Comparison of ENCODE assay signal across 8 mouse cellular contexts in genomic region chr3:80079801-80080418, GRCm38 (mm10).
DNase-seq lines count a peak whose midpoint lies in the region; ATAC-seq and TF ChIP-seq lines count a peak whose summit lies in the region.

No protein-coding gene starts in this region.

- TF ChIP-seq CTCF in cortical plate, adult 2 months (IDR thresholded peaks at IDR 0.05; ENCODE audit: extremely low read depth, insufficient read depth, low read length), result peak; percentile 84
- peak; percentile 98 for TF ChIP-seq CTCF in midbrain, postnatal 0 days (IDR thresholded peaks at IDR 0.05)

- H3K9ac ChIP-seq in limb, embryonic 12.5 days (replicated peaks), result no peak overlapping the region
- peak overlapping the region; percentile 37; the same call in 1 of the 2 replicates for H3K9ac ChIP-seq in midbrain, postnatal 0 days (replicated peaks; ENCODE audit: low read length, poor library complexity, severe bottlenecking)
- H3K9ac ChIP-seq in stomach, embryonic 15.5 days, result no peak overlapping the region

- intact Hi-C loops in gastrocnemius, postnatal 36 days (cut with DNase I), result no loop called here

- peak overlapping the region; percentile 87 for H3K27ac ChIP-seq in cortical plate, adult 2 months (ENCODE audit: insufficient read depth, low read length)
- peak overlapping the region; percentile 50; the same call in 1 of the 2 replicates for H3K27ac ChIP-seq in limb, embryonic 12.5 days
- H3K27ac ChIP-seq in midbrain, postnatal 0 days (ENCODE audit: low read depth, low read length), result peak overlapping the region; percentile 69
- no peak overlapping the region; the same call in 1 of the 2 replicates for H3K27ac ChIP-seq in stomach, embryonic 15.5 days

- DNase-seq in urinary bladder, postnatal 14 days (ENCODE audit: low spot score), result peak; percentile 74
- DNase-seq in urinary bladder, adult 2 months (ENCODE audit: low spot score), result no peak
- DNase-seq in gastrocnemius, postnatal 36 days, result peak; percentile 24 to 26
- peak; percentile 30 to 67 for DNase-seq in kidney, adult 8-10 months
- DNase-seq in midbrain, postnatal 0 days (ENCODE audit: low spot score), result peak; percentile 88

- ATAC-seq in limb, embryonic 12.5 days (ENCODE audit: insufficient number of reproducible peaks, insufficient read depth, low FRiP score, low TSS enrichment, low read depth), result no peak
- ATAC-seq in midbrain, postnatal 0 days (ENCODE audit: low FRiP score), result 0 out of 2 replicates have a peak, but pooled peaks have one; percentile 41
- ATAC-seq in stomach, embryonic 15.5 days (ENCODE audit: insufficient read depth, low FRiP score, low read depth), result no peak

- H3K4me1 ChIP-seq in cortical plate, adult 2 months (ENCODE audit: control insufficient read depth, insufficient read depth, low read length), result peaks cover 5% of the 10 kb centered on the region; the same call in 1 of the 2 replicates
- H3K4me1 ChIP-seq in limb, embryonic 12.5 days (replicated peaks), result no peaks in the 10 kb centered on the region; the same call in 1 of the 2 replicates
- H3K4me1 ChIP-seq in midbrain, postnatal 0 days (ENCODE audit: insufficient read depth, low read length), result no peaks in the 10 kb centered on the region
- H3K4me1 ChIP-seq in stomach, embryonic 15.5 days, result no peaks in the 10 kb centered on the region

- no peaks in the 10 kb centered on the region for H3K36me3 ChIP-seq in limb, embryonic 12.5 days
- no peaks in the 10 kb centered on the region for H3K36me3 ChIP-seq in midbrain, postnatal 0 days (ENCODE audit: insufficient read depth, low read length)
- H3K36me3 ChIP-seq in stomach, embryonic 15.5 days, result no peaks in the 10 kb centered on the region

- H3K4me3 ChIP-seq in cortical plate, adult 2 months (ENCODE audit: insufficient read depth, low read length), result no peak overlapping the region; the same call in 1 of the 2 replicates
- H3K4me3 ChIP-seq in limb, embryonic 12.5 days (replicated peaks), result peak overlapping the region; percentile 7; the same call in 1 of the 2 replicates
- H3K4me3 ChIP-seq in midbrain, postnatal 0 days (ENCODE audit: low read depth, low read length), result peak overlapping the region; percentile 19; the same call in 1 of the 2 replicates
- H3K4me3 ChIP-seq in stomach, embryonic 15.5 days (replicated peaks), result peak overlapping the region; percentile 23; the same call in 1 of the 2 replicates

- H3K9me3 ChIP-seq in limb, embryonic 12.5 days, result no peaks in the 10 kb centered on the region
- H3K9me3 ChIP-seq in midbrain, postnatal 0 days (ENCODE audit: low read length), result no peaks in the 10 kb centered on the region
- H3K9me3 ChIP-seq in stomach, embryonic 15.5 days, result no peaks in the 10 kb centered on the region

- WGBS in limb, embryonic 12.5 days, result 15% methylated on average over 10 of the region's 10 CpGs
- WGBS in midbrain, postnatal 0 days, result 12% methylated on average over 10 of the region's 10 CpGs
- 12% methylated on average over 10 of the region's 10 CpGs for WGBS in stomach, embryonic 15.5 days

- H3K4me2 ChIP-seq in limb, embryonic 12.5 days, result peak overlapping the region; percentile 42
- peak overlapping the region; percentile 49 for H3K4me2 ChIP-seq in midbrain, postnatal 0 days (ENCODE audit: low read depth, low read length, poor library complexity, severe bottlenecking)
- H3K4me2 ChIP-seq in stomach, embryonic 15.5 days, result peak overlapping the region; percentile 47

- no peaks in the 10 kb centered on the region for H3K27me3 ChIP-seq in limb, embryonic 12.5 days
- H3K27me3 ChIP-seq in midbrain, postnatal 0 days (ENCODE audit: insufficient read depth, low read length), result no peaks in the 10 kb centered on the region
- H3K27me3 ChIP-seq in stomach, embryonic 15.5 days (replicated peaks), result no peaks in the 10 kb centered on the region

- no peak for TF ChIP-seq POLR2A in cortical plate, adult 2 months (IDR thresholded peaks at IDR 0.05; ENCODE audit: extremely low read depth, insufficient read depth, low read length)
